Mouse (Mus musculus): Measurements from ENCODE around the gene 2700081O15Rik. TPM values are rescaled to one million over a fixed set of nuclear protein-coding genes. Genes with fewer than 3 reads are reported as not detected.

Gene 2700081O15Rik
- 29.2 and 60.5 TPM in 2 replicates for polyA plus RNA-seq (2012; rRNA removed; ENCODE audit: low replicate concordance)

GRCm38 (mm10) chr19:7416834-7417735, at the start of gene 2700081O15Rik:
TSS of gene 2700081O15Rik (plus strand) at chr19:7417625.

GRCm38 (mm10) chr19:7382903-7383865, 34.2 kb upstream of the 2700081O15Rik start, which contains the start of gene Spindoc:
TSS of gene Spindoc (minus strand) at chr19:7382994.

Other genes with a start within 250 kb of the 2700081O15Rik start
- 84.0 and 95.1 TPM in 2 replicates for gene Otub1, start 211.3 kb upstream of the 2700081O15Rik start, polyA plus RNA-seq (2012; rRNA removed; ENCODE audit: low replicate concordance)
- 2,726 and 3,653 TPM in 2 replicates for gene Cox8a, start 200.0 kb upstream of the 2700081O15Rik start, polyA plus RNA-seq (2012; rRNA removed; ENCODE audit: low replicate concordance)
- 20.9 and 29.3 TPM in 2 replicates for gene Naa40, start 176.4 kb upstream of the 2700081O15Rik start, polyA plus RNA-seq (2012; rRNA removed; ENCODE audit: low replicate concordance)
- gene Rcor2, start 150.3 kb upstream of the 2700081O15Rik start, polyA plus RNA-seq (2012; rRNA removed; ENCODE audit: low replicate concordance) = 9.6 and 14.5 TPM in 2 replicates
- gene Mark2, start 75.8 kb upstream of the 2700081O15Rik start, polyA plus RNA-seq (2012; rRNA removed; ENCODE audit: low replicate concordance) = 81.6 and 147 TPM in 2 replicates
- gene Spindoc, start 34.6 kb upstream of the 2700081O15Rik start, polyA plus RNA-seq (2012; rRNA removed; ENCODE audit: low replicate concordance) = 18.6 and 25.2 TPM in 2 replicates
- 142 and 153 TPM in 2 replicates for gene Rtn3, start 65.7 kb downstream of the 2700081O15Rik start, polyA plus RNA-seq (2012; rRNA removed; ENCODE audit: low replicate concordance)
- 14.2 and 30.0 TPM in 2 replicates for gene Atl3, start 76.4 kb downstream of the 2700081O15Rik start, polyA plus RNA-seq (2012; rRNA removed; ENCODE audit: low replicate concordance)
- 71.9 and 143 TPM in 2 replicates for gene Pla2g16, start 139.8 kb downstream of the 2700081O15Rik start, polyA plus RNA-seq (2012; rRNA removed; ENCODE audit: low replicate concordance)
- 56.5 and 64.8 TPM in 2 replicates for gene Lgals12, start 189.6 kb downstream of the 2700081O15Rik start, polyA plus RNA-seq (2012; rRNA removed; ENCODE audit: low replicate concordance)
- gene Hrasls5, start 194.9 kb downstream of the 2700081O15Rik start, polyA plus RNA-seq (2012; rRNA removed; ENCODE audit: low replicate concordance) = 0.19 and 1.7 TPM in 2 replicates

Measured in mammary gland, adult 2 months (tissue).